Mouse (Mus musculus): ENCODE data around the gene Gm20219. TPM values are rescaled to one million over a fixed set of nuclear protein-coding genes. Genes with fewer than 3 reads are reported as not detected.
"Not testable (repeated sequence)": the region's sequence is repeated elsewhere in the genome, so short reads cannot be mapped to it uniquely, and the experiment has no call there.

Gene Gm20219
- polyA plus RNA-seq, 1 experiment from 2014 or later, result 0.92 TPM

GRCm38 (mm10) chr17:56510473-56510969, 43.7 kb downstream of the Gm20219 start:
- H3K9ac ChIP-seq (replicated peaks; ENCODE audit: low read depth, low read length), result peak overlapping the region; percentile 36; the same call in 1 of the 2 replicates
- ATAC-seq, result no peak
- peaks cover 58% of the 10 kb centered on the region for H3K4me1 ChIP-seq (replicated peaks; ENCODE audit: control insufficient read depth, insufficient read depth, low read length)
- H3K4me3 ChIP-seq (replicated peaks; ENCODE audit: low read length), result no peak overlapping the region
- whole genome bisulfite sequencing, result 25% methylated on average over 27 of the region's 27 CpGs
- no peaks in the 10 kb centered on the region for H3K36me3 ChIP-seq (ENCODE audit: control insufficient read depth, insufficient read depth)
- H3K27me3 ChIP-seq (replicated peaks; ENCODE audit: control insufficient read depth, insufficient read depth, low read length), result no peaks in the 10 kb centered on the region
- H3K4me2 ChIP-seq (ENCODE audit: low read length), result peak overlapping the region; percentile 32; the same call in 1 of the 2 replicates
- peak overlapping the region; percentile 98 for H3K27ac ChIP-seq (ENCODE audit: low read length)
- no peaks in the 10 kb centered on the region for H3K9me3 ChIP-seq (ENCODE audit: control insufficient read depth, low read length)

DNA sequence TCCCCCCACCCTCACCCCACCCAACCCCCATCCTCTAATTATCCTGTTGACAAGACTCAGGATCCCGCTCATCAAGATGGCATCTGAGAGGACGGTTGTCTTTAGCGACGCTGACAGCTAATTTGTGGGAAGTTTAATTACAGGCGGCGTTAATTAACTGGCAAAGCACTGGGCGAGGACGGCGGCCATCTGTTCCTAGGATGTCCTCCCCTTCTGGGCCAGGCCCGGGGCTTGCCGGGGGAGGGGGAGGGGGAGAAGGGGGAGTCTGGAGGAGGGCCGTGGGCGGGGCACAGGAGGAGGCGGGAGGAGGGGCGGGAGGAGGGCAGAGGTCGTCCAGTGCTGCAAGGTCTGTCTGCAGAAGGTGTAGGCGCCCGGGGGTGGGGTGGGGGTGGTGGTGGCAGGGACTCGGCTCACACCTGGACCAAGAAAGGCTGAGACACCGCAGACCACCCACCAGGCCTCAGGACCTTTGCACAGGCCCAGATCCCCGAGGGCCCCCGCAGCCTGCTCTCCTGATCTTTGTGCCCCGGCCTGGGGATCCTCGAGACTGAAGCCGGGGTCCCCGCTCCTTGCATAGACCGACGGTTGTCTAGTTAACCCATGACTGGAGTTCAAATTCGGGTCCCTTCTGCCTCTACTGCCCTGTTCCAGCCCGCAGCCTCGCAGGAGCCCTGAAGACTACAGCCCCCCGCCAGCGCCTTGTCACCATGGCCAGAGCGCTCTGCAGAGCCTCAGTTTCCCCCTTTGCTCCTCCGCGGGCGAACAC, 44.3 kb downstream of the Gm20219 start:
- no peaks in the 10 kb centered on the region for H3K9me3 ChIP-seq (ENCODE audit: control insufficient read depth, low read length)
- H3K4me3 ChIP-seq (replicated peaks; ENCODE audit: low read length), result no peak overlapping the region
- WGBS, result 4% methylated on average over 31 of the region's 37 CpGs
- peak overlapping the region; percentile 32 for H3K4me2 ChIP-seq (ENCODE audit: low read length)
- no peaks in the 10 kb centered on the region for H3K27me3 ChIP-seq (replicated peaks; ENCODE audit: control insufficient read depth, insufficient read depth, low read length)
- H3K36me3 ChIP-seq (ENCODE audit: control insufficient read depth, insufficient read depth), result no peaks in the 10 kb centered on the region
- peak overlapping the region; percentile 36; the same call in 1 of the 2 replicates for H3K9ac ChIP-seq (replicated peaks; ENCODE audit: low read depth, low read length)
- peak overlapping the region; percentile 98 for H3K27ac ChIP-seq (ENCODE audit: low read length)
- peaks cover 55% of the 10 kb centered on the region for H3K4me1 ChIP-seq (replicated peaks; ENCODE audit: control insufficient read depth, insufficient read depth, low read length)
- ATAC-seq, result peak; percentile 64

DNA sequence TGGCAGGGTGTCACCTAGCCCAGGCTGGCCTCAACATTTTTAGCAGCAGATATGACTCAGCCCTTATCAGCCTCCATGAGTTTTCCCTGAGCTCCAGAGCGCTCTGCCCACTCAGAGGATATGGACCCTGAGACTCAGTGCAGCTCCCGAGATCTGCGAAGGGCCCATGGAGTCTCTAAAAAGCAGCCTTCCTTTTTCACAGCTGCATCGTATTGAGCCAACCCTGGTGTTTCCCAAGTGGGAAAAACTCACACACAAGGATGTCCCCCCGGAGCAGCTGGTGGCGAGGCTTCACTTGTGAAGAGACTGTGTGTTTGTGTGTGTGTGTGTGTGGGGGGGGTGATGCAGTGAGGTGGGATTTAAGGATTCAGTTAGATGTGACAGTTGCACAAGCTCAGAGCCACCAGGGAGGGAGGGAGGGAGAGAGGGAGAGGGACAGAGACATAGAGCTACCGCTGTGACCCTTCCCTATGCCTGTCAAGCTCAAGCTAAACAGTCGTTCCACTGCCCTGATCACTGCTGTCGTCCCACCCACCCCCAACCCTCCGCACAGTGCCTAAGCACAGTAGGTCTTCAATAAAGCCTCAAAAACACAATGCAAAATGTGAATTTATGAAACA, 45.1 kb downstream of the Gm20219 start:
- peak; percentile 29 for ATAC-seq
- 23% methylated on average over 10 of the region's 10 CpGs for WGBS
- Histone ChIP-seq H3K4me1 (replicated peaks; ENCODE audit: control insufficient read depth, insufficient read depth, low read length) (peaks cover 52% of the 10 kb centered on the region), H3K36me3 (ENCODE audit: control insufficient read depth, insufficient read depth) (no peaks in the 10 kb centered on the region), H3K27me3 (replicated peaks; ENCODE audit: control insufficient read depth, insufficient read depth, low read length) (no peaks in the 10 kb centered on the region), H3K9me3 (ENCODE audit: control insufficient read depth, low read length) (no peaks in the 10 kb centered on the region), H3K27ac (ENCODE audit: low read length) (peak overlapping the region; percentile 98), H3K9ac (replicated peaks; ENCODE audit: low read depth, low read length) (no peak overlapping the region; the same call in 1 of the 2 replicates), H3K4me2 (ENCODE audit: low read length) (peak overlapping the region; percentile 32), H3K4me3 (replicated peaks; ENCODE audit: low read length) (no peak overlapping the region)

GRCm38 (mm10) chr17:56507161-56508068, 46.8 kb downstream of the Gm20219 start:
- Histone ChIP-seq H3K4me2 (ENCODE audit: low read length) (peak overlapping the region; percentile 99), H3K4me1 (replicated peaks; ENCODE audit: control insufficient read depth, insufficient read depth, low read length) (peaks cover 55% of the 10 kb centered on the region), H3K9ac (replicated peaks; ENCODE audit: low read depth, low read length) (peak overlapping the region; percentile 92), H3K4me3 (replicated peaks; ENCODE audit: low read length) (peak overlapping the region; percentile 64), H3K36me3 (ENCODE audit: control insufficient read depth, insufficient read depth) (no peaks in the 10 kb centered on the region), H3K9me3 (ENCODE audit: control insufficient read depth, low read length) (no peaks in the 10 kb centered on the region), H3K27ac (ENCODE audit: low read length) (peak overlapping the region; percentile 98), H3K27me3 (replicated peaks; ENCODE audit: control insufficient read depth, insufficient read depth, low read length) (no peaks in the 10 kb centered on the region)
- WGBS, result under 1% methylated on average over 42 of the region's 42 CpGs
- ATAC-seq, result peak; percentile 90

DNA sequence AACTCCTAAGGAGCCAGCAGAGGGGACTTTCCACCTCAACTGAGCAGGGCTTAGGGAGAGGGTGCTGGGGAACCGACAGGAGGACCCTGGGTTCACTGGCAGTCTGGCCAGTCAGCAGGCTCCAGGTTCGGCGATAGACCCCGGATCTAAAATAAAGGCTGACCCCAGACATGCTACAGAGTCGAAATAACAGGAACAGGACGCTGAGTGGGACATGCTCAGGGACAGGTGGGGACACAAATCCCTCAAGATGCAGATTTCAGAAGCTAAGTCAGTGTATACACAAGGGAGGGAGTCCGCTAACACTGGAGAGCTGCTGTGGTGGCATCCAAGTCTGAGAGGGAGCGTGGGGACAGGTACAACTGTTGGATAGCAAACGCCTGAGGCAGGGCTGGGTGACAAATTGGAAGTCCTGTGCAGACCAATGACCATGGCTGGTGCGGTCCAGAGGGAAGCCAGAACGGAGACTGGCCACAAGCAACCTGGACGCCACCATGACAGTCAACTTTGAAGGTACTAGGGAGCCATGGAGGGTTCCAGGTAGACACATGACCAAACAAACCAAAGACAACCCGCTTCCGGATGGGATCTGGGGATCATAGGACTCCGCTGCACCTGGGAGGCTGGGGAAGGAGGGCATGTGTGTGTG, 47.6 kb downstream of the Gm20219 start:
- no peaks in the 10 kb centered on the region for H3K27me3 ChIP-seq (replicated peaks; ENCODE audit: control insufficient read depth, insufficient read depth, low read length)
- H3K4me2 ChIP-seq (ENCODE audit: low read length), result peak overlapping the region; percentile 99
- peaks cover 60% of the 10 kb centered on the region for H3K4me1 ChIP-seq (replicated peaks; ENCODE audit: control insufficient read depth, insufficient read depth, low read length)
- H3K9me3 ChIP-seq (ENCODE audit: control insufficient read depth, low read length), result no peaks in the 10 kb centered on the region
- peak overlapping the region; percentile 98 for H3K27ac ChIP-seq (ENCODE audit: low read length)
- WGBS, result 59% methylated on average over 15 of the region's 15 CpGs
- H3K9ac ChIP-seq (replicated peaks; ENCODE audit: low read depth, low read length), result peak overlapping the region; percentile 92
- no peak for ATAC-seq
- peak overlapping the region; percentile 64 for H3K4me3 ChIP-seq (replicated peaks; ENCODE audit: low read length)
- no peaks in the 10 kb centered on the region for H3K36me3 ChIP-seq (ENCODE audit: control insufficient read depth, insufficient read depth)

GRCm38 (mm10) chr17:56505401-56505800, 48.8 kb downstream of the Gm20219 start:
- no peak for ATAC-seq
- H3K9ac ChIP-seq (replicated peaks; ENCODE audit: low read depth, low read length), result no peak overlapping the region
- no peaks in the 10 kb centered on the region for H3K9me3 ChIP-seq (ENCODE audit: control insufficient read depth, low read length)
- peaks cover 49% of the 10 kb centered on the region for H3K4me1 ChIP-seq (replicated peaks; ENCODE audit: control insufficient read depth, insufficient read depth, low read length)
- no peak overlapping the region for H3K4me3 ChIP-seq (replicated peaks; ENCODE audit: low read length)
- no peaks in the 10 kb centered on the region for H3K36me3 ChIP-seq (ENCODE audit: control insufficient read depth, insufficient read depth)
- 72% methylated on average over 10 of the region's 10 CpGs for WGBS
- H3K27me3 ChIP-seq (replicated peaks; ENCODE audit: control insufficient read depth, insufficient read depth, low read length), result no peaks in the 10 kb centered on the region
- peak overlapping the region; percentile 57 for H3K27ac ChIP-seq (ENCODE audit: low read length)
- H3K4me2 ChIP-seq (ENCODE audit: low read length), result no peak overlapping the region

- Histone ChIP-seq H3K27me3 (replicated peaks; ENCODE audit: control insufficient read depth, insufficient read depth, low read length) (no peaks in the 10 kb centered on the region), H3K36me3 (ENCODE audit: control insufficient read depth, insufficient read depth) (no peaks in the 10 kb centered on the region), H3K4me1 (replicated peaks; ENCODE audit: control insufficient read depth, insufficient read depth, low read length) (peaks cover 43% of the 10 kb centered on the region), H3K9me3 (ENCODE audit: control insufficient read depth, low read length) (no peaks in the 10 kb centered on the region), H3K4me3 (replicated peaks; ENCODE audit: low read length) (no peak overlapping the region), H3K9ac (replicated peaks; ENCODE audit: low read depth, low read length) (no peak overlapping the region), H3K27ac (ENCODE audit: low read length) (peak overlapping the region; percentile 88), H3K4me2 (ENCODE audit: low read length) (peak overlapping the region; percentile 14)
- peak; percentile 78 for ATAC-seq
- 17% methylated on average over 9 of the region's 9 CpGs for WGBS
Observed at GRCm38 (mm10) chr17:56502526-56502925, 51.7 kb downstream of the Gm20219 start.

DNA sequence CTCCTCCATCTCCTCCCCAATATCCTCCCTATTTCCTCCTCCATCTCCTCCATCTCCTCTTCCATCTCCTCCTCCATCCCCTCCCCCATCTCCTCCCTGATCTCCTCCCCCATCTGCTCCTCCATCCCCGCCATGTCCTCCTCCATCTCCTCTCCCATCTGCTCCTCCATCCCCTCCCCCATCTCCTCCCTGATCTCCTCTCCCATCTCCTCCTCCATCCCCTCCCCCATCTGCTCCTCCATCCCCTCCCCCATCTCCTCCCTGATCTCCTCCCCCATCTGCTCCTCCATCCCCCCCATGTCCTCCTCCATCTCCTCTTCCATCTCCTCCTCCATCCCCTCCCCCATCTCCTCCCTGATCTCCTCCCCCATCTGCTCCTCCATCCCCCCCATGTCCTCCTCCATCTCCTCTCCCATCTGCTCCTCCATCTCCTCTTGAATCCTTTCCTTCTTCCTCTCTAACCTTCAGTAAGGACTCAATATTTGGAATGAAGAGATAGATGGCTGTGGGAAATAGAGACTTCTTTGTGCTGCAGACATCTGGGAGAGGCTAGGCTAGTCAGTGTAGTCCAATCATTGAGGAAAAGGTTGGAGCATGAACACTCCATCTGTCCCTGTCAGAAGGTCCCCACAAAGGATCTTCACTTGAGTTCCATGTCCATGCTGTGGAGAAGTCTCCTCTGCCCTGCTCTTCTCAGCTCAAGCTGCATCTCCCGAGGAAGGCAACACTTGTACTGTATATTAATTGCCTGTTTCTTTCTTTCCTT, 52.4 kb downstream of the Gm20219 start:
- not testable (repeated sequence) for H3K9ac ChIP-seq (replicated peaks; ENCODE audit: low read depth, low read length); H3K36me3 ChIP-seq (ENCODE audit: control insufficient read depth, insufficient read depth); H3K27me3 ChIP-seq (replicated peaks; ENCODE audit: control insufficient read depth, insufficient read depth, low read length); H3K9me3 ChIP-seq (ENCODE audit: control insufficient read depth, low read length); H3K4me3 ChIP-seq (replicated peaks; ENCODE audit: low read length)
- ATAC-seq, result peak; percentile 7; the same call in 1 of the 2 replicates
- Histone ChIP-seq H3K4me1 (replicated peaks; ENCODE audit: control insufficient read depth, insufficient read depth, low read length) (peaks cover 37% of the 10 kb centered on the region), H3K27ac (ENCODE audit: low read length) (peak overlapping the region; percentile 88), H3K4me2 (ENCODE audit: low read length) (peak overlapping the region; percentile 14)
- whole genome bisulfite sequencing, result 14% methylated on average over 2 of the region's 2 CpGs
